Mouse (Mus musculus) induced T-regulatory cell, adult 2 months (primary cell): ENCODE measurements around the gene Rrp1b.
A peak's percentile ranks its signal among the peaks of the same experiment; 100 is the strongest.

Experiments used
- DNase-seq: peaks from one replicate; pipeline ENCODE4 v3.0.0-alpha.2; 2012; ENCODE audit warnings: low read depth

The Rrp1b gene

DNA sequence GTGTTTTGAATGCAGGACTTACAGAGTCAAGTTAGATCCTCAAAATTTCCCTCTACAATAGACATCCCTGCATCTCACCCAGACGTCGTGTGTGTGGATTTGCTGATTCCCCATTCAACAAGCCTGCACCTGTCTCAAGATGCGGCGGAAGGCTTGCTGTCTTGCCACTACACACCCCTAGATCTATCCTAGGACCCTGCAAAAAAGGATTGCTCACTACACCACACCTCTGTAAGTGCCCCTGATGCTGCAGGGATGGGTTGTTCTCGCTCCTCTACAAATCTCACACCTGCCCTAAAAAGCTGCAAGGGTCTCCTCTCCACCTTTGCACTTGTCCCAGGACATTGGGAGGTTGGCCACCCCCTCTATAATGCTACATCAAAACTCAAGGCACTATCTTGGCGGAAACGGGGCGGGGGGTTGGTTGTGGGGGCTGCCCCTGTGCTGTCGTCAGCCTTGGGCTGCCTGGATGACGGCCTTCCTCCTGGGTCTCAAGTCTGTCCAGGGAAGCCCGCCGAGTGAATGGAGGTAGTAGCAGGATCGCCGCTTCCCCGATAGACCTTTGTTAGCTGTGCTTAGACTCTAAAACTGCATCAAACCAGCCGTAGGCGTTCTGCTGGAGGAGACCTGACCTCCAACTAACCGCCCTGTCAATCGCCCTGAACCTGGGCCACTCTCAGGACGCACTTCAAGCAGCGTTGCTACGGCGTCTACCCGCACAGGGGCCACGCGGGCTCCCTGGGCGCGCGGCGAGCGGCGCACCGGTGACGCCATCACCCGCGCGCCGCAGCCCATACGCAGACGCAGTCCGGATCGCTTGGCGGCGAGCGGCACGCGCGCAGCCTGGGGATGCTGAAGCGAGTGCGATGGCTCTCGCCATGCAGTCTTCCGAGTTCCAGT, at the start of gene Rrp1b, which contains the start of gene Hsf2bp:
Gene Rrp1b (plus strand): TSS at position 492 of the 900 bp plus-strand sequence.
Gene Hsf2bp (minus strand): TSS at position 741 of the 900 bp plus-strand sequence.
- DNase-seq: peak; percentile 87

DNA sequence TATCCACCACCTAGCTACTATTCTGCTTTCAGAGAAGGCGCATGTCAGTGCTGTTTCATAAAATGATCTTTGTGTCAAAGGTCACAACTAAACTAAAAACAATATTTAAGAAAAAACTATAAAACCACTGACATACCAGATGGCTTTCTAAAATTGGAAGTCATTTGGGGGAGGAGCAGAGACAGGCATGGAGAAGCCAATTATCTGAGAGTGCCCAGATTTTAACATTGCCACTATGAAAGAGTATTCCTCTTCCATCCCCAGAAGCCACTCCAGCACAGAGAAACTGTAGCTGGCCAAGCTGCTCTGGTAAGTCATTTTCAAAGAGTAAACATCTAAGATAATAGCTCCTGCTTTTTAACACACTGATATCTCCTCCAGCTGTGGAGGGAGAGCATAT, 49.0 kb upstream of the Rrp1b start:
- DNase-seq: no peak

DNA sequence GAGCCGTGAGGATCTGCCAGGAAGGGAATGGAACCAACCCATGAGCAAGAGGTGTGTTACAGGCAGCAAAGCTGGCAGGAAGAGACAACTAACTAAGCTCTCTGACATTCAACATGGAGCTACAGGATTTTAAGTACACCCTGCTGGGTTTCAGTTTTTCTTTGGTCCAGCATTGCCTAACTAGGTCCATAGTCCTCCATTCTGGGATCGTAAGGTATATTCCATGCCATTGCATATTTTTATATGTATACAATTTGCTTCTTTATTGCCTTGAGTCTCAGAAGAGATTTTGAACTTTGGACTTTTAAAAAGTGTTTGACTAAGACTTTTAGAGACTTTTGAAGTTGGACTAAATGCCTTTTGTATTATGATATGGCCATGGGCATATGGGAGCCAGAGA, 46.9 kb upstream of the Rrp1b start:
- no peak for DNase-seq

DNA sequence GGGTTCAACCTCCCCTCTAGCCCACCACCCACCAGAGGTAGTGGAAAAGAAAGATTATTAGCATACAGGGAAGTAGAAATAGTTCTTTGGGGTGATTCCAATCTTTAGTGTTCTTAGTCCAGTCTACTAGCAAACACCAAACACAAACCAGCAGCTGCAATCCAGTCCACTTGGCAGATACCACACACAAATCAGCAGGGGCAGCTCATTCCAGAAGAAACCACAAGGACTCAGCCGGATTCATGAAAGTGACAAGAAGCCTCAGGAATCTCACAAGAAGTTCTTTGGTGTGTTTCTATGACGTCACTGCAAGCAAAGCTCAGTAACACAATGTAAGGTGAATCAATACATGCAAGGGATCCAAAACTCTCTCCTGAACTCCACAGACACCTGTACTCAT, 43.9 kb upstream of the Rrp1b start:
- no peak for DNase-seq

DNA sequence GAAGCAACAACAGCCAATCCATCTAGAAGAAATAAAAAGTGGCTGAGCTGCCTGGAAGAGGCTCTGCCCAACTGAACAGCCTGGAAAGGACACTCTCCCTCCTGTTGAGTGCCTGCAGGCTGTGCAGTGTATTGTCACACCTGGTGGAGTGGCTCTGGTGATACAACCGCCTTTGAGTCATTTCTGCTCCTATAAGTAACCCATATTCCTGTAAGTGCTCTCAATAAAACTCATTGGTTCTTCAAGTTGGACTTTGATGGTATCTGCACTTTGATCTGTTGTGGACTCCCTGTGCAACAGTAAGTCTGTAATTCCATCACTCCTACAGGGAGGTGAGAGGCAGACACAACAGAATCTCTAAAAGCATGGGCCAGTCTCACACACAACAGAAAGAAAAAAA, 42.5 kb upstream of the Rrp1b start:
- no peak for DNase-seq

GRCm38 (mm10) chr17:31994132-31994531, 41.8 kb upstream of the Rrp1b start:
- no peak for DNase-seq

GRCm38 (mm10) chr17:31995784-31996183, 40.1 kb upstream of the Rrp1b start:
- DNase-seq: no peak

GRCm38 (mm10) chr17:31996331-31996730, 39.6 kb upstream of the Rrp1b start:
- DNase-seq: no peak

- DNase-seq: no peak
Observed at GRCm38 (mm10) chr17:31998351-31998750, 37.5 kb upstream of the Rrp1b start.

- DNase-seq: no peak
Observed at GRCm38 (mm10) chr17:32003251-32003650, 32.6 kb upstream of the Rrp1b start.

DNA sequence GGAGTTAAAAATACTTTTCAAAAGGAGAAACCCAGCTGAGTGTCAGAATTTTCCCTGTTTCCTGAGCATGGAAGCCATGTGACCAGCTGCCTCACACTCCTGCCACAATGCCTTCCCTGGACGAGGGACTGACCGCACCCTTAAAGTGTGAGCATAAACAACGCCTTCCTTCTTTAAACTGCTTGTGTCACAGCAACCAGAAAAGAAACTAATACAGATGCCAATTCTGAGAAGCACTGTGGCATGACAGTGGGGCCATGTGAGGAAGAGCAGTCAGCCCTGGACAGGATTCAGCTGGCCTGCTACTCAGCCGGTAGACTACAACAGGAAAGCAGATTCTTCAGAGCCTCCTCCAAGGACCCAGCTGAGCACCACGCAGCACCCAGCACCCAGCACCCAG, 29.1 kb upstream of the Rrp1b start:
- DNase-seq: no peak

DNA sequence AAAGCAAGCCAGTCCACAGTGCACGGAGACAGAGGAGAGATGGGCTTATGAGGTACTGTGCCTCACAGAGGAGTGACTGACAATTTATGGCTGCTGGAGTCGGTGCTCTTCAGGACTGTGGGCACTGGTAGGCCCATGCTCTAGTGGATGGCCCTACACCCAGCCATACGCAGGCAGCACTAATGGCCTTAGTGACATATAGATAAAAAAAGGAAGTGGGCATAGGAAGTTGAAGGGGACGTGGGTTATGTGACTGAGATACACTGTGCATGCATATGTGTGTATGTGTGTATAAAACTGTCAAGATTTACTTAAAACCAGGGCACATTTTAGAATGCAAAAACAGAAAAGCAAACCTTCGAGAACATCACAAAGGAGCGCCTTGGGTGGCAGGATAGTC, 24.2 kb upstream of the Rrp1b start:
- DNase-seq: no peak

- DNase-seq: no peak
Observed at GRCm38 (mm10) chr17:32012254-32012653, 23.6 kb upstream of the Rrp1b start.

- DNase-seq: no peak
Observed at GRCm38 (mm10) chr17:32013659-32014058, 22.2 kb upstream of the Rrp1b start.

GRCm38 (mm10) chr17:32016481-32016880, 19.4 kb upstream of the Rrp1b start:
- no peak for DNase-seq

DNA sequence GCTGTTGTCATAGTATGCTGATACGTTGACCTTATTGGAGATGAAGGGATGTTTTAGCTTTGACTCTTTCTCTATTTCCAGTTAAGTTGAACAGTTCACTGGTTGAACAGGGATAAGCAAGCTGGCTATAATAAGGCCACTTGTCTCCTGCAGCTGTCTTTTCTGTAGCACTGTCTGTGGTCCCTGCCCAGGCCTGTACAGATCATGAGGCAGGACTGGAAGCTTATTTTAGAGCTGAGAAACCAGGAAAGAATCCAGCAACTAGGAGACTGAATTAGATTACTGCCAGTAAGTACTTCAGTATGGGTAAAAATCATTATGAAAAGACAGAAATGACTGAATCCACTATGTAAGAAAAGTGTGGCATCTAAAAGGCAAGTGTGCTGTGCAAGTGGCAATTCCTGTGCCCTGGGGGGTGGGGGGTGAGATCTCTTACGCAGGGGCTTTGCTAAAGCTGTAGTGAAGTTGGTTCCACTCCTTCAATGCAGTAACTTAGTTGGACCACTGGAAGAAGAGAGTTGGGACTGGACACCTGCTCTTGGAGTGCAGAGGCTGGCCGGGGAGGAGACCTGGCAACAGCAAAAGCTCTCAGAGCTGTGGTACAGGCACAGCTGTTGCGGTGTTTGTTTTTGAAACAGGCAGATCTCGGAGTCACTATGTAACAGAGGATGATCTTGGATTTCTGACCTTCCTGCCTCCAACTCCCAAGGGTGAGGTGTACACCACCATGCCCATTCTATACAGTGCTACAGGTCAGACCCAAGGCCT, 17.6 kb upstream of the Rrp1b start:
- DNase-seq: no peak

- DNase-seq: no peak
Observed at GRCm38 (mm10) chr17:32021981-32022380, 13.9 kb upstream of the Rrp1b start.

DNA sequence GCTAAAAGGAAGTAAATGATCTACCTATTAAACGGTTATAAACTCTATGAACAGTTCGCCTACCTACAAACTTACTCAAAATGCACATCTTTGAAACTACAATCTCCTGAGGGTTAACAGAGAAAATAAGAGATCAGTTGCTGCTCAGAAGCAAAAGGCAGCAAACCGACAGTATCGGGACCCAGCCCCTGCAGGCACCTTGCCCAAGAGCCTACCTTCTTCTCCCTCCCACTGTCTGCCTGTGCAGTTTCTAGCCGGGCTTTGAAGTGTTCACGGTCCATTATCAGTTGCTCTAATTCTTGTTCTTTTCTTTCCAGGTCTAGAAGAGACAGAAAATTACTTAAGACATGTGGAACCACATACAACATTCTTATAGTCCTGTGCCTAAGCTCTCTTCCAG, 13.3 kb upstream of the Rrp1b start:
- DNase-seq: peak; percentile 20

GRCm38 (mm10) chr17:32023088-32023487, 12.8 kb upstream of the Rrp1b start:
- peak; percentile 64 for DNase-seq

DNA sequence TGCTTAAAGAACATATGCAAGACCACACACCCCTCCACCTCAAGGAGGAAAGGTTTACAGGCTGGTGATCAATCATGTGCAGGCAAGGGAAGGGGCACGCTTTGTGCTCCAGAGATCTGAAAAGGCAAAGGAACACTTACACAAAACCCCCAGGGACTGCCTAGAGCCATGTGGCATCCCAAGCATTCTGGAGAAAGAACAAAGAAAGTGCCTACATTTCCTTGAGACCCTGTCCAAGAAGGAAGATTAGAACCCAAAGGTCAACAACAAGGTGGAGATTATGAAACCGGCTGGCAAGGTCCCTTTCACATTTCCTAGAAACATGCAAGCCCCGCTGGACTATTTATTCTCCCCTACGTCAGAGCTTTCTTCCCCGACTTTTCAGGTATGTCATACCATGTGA, 11.2 kb upstream of the Rrp1b start:
- no peak for DNase-seq

DNA sequence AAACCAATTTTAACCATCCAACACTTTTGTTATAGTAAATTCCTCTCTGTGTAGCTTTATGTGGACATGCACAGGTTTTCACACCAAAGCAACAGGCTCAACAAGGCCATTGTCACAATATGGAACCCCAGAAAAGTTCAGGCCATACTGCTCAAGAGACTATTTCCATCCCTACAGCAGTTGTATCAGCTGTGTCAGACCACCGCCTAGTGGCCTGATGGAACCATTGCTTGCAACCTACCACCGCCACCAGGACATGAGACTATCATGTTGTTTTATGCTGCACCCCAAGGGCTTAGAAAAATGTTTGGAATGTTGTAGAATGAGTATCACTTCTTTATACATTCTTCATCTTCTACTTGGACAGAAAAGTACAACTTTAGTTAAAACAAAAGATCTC, 10.5 kb upstream of the Rrp1b start:
- DNase-seq: peak; percentile 81

- peak; percentile 74 for DNase-seq
Observed at GRCm38 (mm10) chr17:32027666-32028065, 8.2 kb upstream of the Rrp1b start.

- no peak for DNase-seq
Observed at GRCm38 (mm10) chr17:32028301-32028700, 7.6 kb upstream of the Rrp1b start.
